Mouse (Mus musculus) CH12.LX (cell line): ENCODE results near the gene Rab3a. TPM values are rescaled to one million over a fixed set of nuclear protein-coding genes. Genes with fewer than 3 reads are reported as not detected.

Source experiments
- DNase-seq: peaks from one replicate; pipeline ENCODE4 v3.0.0-alpha.2; 2013; ENCODE audit errors: extremely low read depth
- H3K27ac ChIP-seq: 2 replicates; pipeline ENCODE4 v1.5.1; 2012; ENCODE audit warnings: low read depth, mild to moderate bottlenecking, control low read depth, moderate library complexity; ENCODE audit not compliant: insufficient read depth
- H3K27me3 ChIP-seq: replicated peaks from 2 replicates; pipeline ENCODE3; 2012; ENCODE audit warnings: inconsistent platforms
- H3K36me3 ChIP-seq, 2 experiments: replicated peaks in 1 of 2; 2 replicates each; pipeline versions ENCODE3 to v1.6.1; 2012; ENCODE audit warnings: inconsistent platforms in 1 of 2, low read length in 1 of 2, mild to moderate bottlenecking in 1 of 2, mixed read lengths in 1 of 2, moderate library complexity in 1 of 2; ENCODE audit not compliant: control insufficient read depth in 1 of 2, insufficient read depth in 1 of 2
- H3K4me1 ChIP-seq, 2 experiments: 2 replicates each; pipeline ENCODE4 v1.6.1; 2012; ENCODE audit warnings: inconsistent platforms in 1 of 2, moderate library complexity in 1 of 2; ENCODE audit not compliant: insufficient read depth in 2 of 2, control insufficient read depth in 1 of 2
- H3K4me2 ChIP-seq: 2 replicates; pipeline ENCODE4 v1.6.1; 2012; ENCODE audit warnings: low read depth, mild to moderate bottlenecking, control low read depth; ENCODE audit not compliant: poor library complexity, insufficient read depth, severe bottlenecking
- H3K4me3 ChIP-seq, 3 experiments: fragments of 150-350 bp in 1 of 3; sonication (generic) in 1 of 3; replicated peaks in 1 of 3; 2 replicates each; pipeline versions ENCODE3 to v1.5.1; 2011 to 2012; ENCODE audit warnings: low read depth in 2 of 3, low read length in 2 of 3, mild to moderate bottlenecking in 2 of 3, moderate library complexity in 2 of 3, control low read depth in 1 of 3, improper control_type of control experiment in 1 of 3, inconsistent platforms in 1 of 3, mixed read lengths in 1 of 3; ENCODE audit not compliant: poor library complexity in 1 of 3
- H3K79me2 ChIP-seq: replicated peaks from 2 replicates; pipeline ENCODE4 v1.6.1; 2012; ENCODE audit warnings: mild to moderate bottlenecking, moderate library complexity; ENCODE audit not compliant: control insufficient read depth, poor library complexity, insufficient read depth, severe bottlenecking; ENCODE audit errors: extremely low read depth
- H3K9ac ChIP-seq: 2 replicates; pipeline ENCODE4 v1.6.1; 2012; ENCODE audit warnings: low read depth, mild to moderate bottlenecking, control low read depth, moderate library complexity; ENCODE audit not compliant: insufficient read depth
- H3K9me3 ChIP-seq: replicated peaks from 2 replicates; pipeline ENCODE3; 2012; ENCODE audit warnings: low read length, inconsistent platforms, mixed read lengths
- BHLHE40 ChIP-seq: IDR thresholded peaks from 2 replicates; pipeline ENCODE4 v1.6.1; 2011; ENCODE audit warnings: mild to moderate bottlenecking, low read depth, low read length, improper control_type of control experiment
- CHD1 ChIP-seq: IDR thresholded peaks from 2 replicates; pipeline ENCODE4 v1.6.1; 2012; ENCODE audit warnings: low read depth, low read length, improper control_type of control experiment, inconsistent platforms
- CHD2 ChIP-seq: IDR thresholded peaks from 2 replicates; pipeline ENCODE4 v1.6.1; 2011; ENCODE audit warnings: low read length, improper control_type of control experiment
- CTCF ChIP-seq, 2 experiments: IDR thresholded peaks in 1 of 2; conservative IDR thresholded peaks in 1 of 2; 2 replicates each; pipeline ENCODE4 v1.5.1; 2011 to 2012; ENCODE audit warnings: low read depth in 2 of 2, low read length in 2 of 2, improper control_type of control experiment in 1 of 2, inconsistent platforms in 1 of 2, mild to moderate bottlenecking in 1 of 2, moderate library complexity in 1 of 2
- E2F4 ChIP-seq: IDR thresholded peaks from 2 replicates; pipeline ENCODE4 v1.6.1; 2011; ENCODE audit warnings: low read depth, low read length, improper control_type of control experiment; ENCODE audit not compliant: insufficient replicate concordance
- ELF1 ChIP-seq: IDR thresholded peaks from 2 replicates; pipeline ENCODE4 v1.6.1; 2014; ENCODE audit warnings: low read depth, mild to moderate bottlenecking, inconsistent platforms, low read length, improper control_type of control experiment
- EP300 ChIP-seq: IDR thresholded peaks from 2 replicates; pipeline ENCODE4 v1.6.1; 2011; ENCODE audit warnings: low read length, improper control_type of control experiment
- ETS1 ChIP-seq: conservative IDR thresholded peaks from 2 replicates; pipeline ENCODE4 v1.6.1; 2012; ENCODE audit warnings: low read depth, mild to moderate bottlenecking, inconsistent platforms, low read length, improper control_type of control experiment, moderate library complexity
- GABPA ChIP-seq: IDR thresholded peaks from 2 replicates; pipeline ENCODE4 v1.6.1; 2012; ENCODE audit warnings: low read depth, low read length, improper control_type of control experiment, inconsistent platforms; ENCODE audit not compliant: insufficient replicate concordance
- HCFC1 ChIP-seq: IDR thresholded peaks from 2 replicates; pipeline ENCODE4 v1.6.1; 2012; ENCODE audit warnings: low read depth, mild to moderate bottlenecking, inconsistent platforms, low read length, improper control_type of control experiment
- IRF4 ChIP-seq: IDR thresholded peaks from 2 replicates; pipeline ENCODE4 v1.6.1; 2014; ENCODE audit warnings: low read depth, mild to moderate bottlenecking, inconsistent platforms, low read length, improper control_type of control experiment
- JUN ChIP-seq: IDR thresholded peaks from 2 replicates; pipeline ENCODE4 v1.6.1; 2011; ENCODE audit warnings: low read depth, mild to moderate bottlenecking, low read length, improper control_type of control experiment, moderate library complexity; ENCODE audit not compliant: insufficient read depth
- JUND ChIP-seq: conservative IDR thresholded peaks from 2 replicates; pipeline ENCODE4 v1.6.1; 2011; ENCODE audit warnings: low read depth, low read length, improper control_type of control experiment
- KAT2A ChIP-seq: IDR thresholded peaks from 2 replicates; pipeline ENCODE4 v1.6.1; 2012; ENCODE audit warnings: low read length, improper control_type of control experiment, inconsistent platforms; ENCODE audit not compliant: insufficient replicate concordance
- MAFK ChIP-seq: IDR thresholded peaks from 2 replicates; pipeline ENCODE4 v1.6.1; 2011; ENCODE audit warnings: low read length, improper control_type of control experiment; ENCODE audit not compliant: insufficient replicate concordance
- MAX ChIP-seq: IDR thresholded peaks from 2 replicates; pipeline ENCODE4 v1.6.1; 2011; ENCODE audit warnings: low read length, improper control_type of control experiment
- MAZ ChIP-seq: IDR thresholded peaks from 2 replicates; pipeline ENCODE4 v1.6.1; 2012; ENCODE audit warnings: low read depth, mild to moderate bottlenecking, inconsistent platforms, low read length, improper control_type of control experiment, moderate library complexity
- MEF2A ChIP-seq: IDR thresholded peaks from 2 replicates; pipeline ENCODE4 v1.6.1; 2014; ENCODE audit warnings: low read depth, mild to moderate bottlenecking, inconsistent platforms, low read length, improper control_type of control experiment, borderline replicate concordance
- MXI1 ChIP-seq: IDR thresholded peaks from 2 replicates; pipeline ENCODE4 v1.6.1; 2011; ENCODE audit warnings: mild to moderate bottlenecking, low read depth, low read length, improper control_type of control experiment
- MYC ChIP-seq: IDR thresholded peaks from 2 replicates; pipeline ENCODE4 v1.6.1; 2011; ENCODE audit warnings: low read depth, mild to moderate bottlenecking, improper control_type of control experiment, low read length
- NELFE ChIP-seq: IDR thresholded peaks from 2 replicates; pipeline ENCODE4 v1.6.1; 2011; ENCODE audit warnings: low read depth, low read length, improper control_type of control experiment
- NRF1 ChIP-seq: IDR thresholded peaks from 2 replicates; pipeline ENCODE4 v1.6.1; 2014; ENCODE audit warnings: low read depth, mild to moderate bottlenecking, inconsistent platforms, low read length, improper control_type of control experiment, moderate library complexity
- PAX5 ChIP-seq: IDR thresholded peaks from 2 replicates; pipeline ENCODE4 v1.6.1; 2012; ENCODE audit warnings: low read length, inconsistent platforms, mixed read lengths
- POLR2A ChIP-seq: IDR thresholded peaks from 2 replicates; pipeline ENCODE4 v1.6.1; 2011; ENCODE audit warnings: low read depth, mild to moderate bottlenecking, improper control_type of control experiment, low read length
- POLR2AphosphoS2 ChIP-seq: IDR thresholded peaks from 2 replicates; pipeline ENCODE4 v1.6.1; 2011; ENCODE audit warnings: low read depth, low read length, improper control_type of control experiment
- RAD21 ChIP-seq: IDR thresholded peaks from 2 replicates; pipeline ENCODE4 v1.6.1; 2011; ENCODE audit warnings: low read depth, mild to moderate bottlenecking, low read length, improper control_type of control experiment, moderate library complexity
- RCOR1 ChIP-seq: conservative IDR thresholded peaks from 2 replicates; pipeline ENCODE4 v1.6.1; 2012; ENCODE audit warnings: low read depth, mild to moderate bottlenecking, inconsistent platforms, low read length, improper control_type of control experiment
- SIN3A ChIP-seq: IDR thresholded peaks from 2 replicates; pipeline ENCODE4 v1.6.1; 2012; ENCODE audit warnings: low read length, improper control_type of control experiment, inconsistent platforms
- SMC3 ChIP-seq: IDR thresholded peaks from 2 replicates; pipeline ENCODE4 v1.6.1; 2011; ENCODE audit warnings: low read depth, low read length, improper control_type of control experiment
- TBP ChIP-seq: conservative IDR thresholded peaks from 2 replicates; pipeline ENCODE4 v1.6.1; 2011; ENCODE audit warnings: low read depth, low read length, improper control_type of control experiment
- TCF12 ChIP-seq: IDR thresholded peaks from 2 replicates; pipeline ENCODE4 v1.6.1; 2014; ENCODE audit warnings: low read depth, mild to moderate bottlenecking, inconsistent platforms, low read length, improper control_type of control experiment
- UBTF ChIP-seq: IDR thresholded peaks from 2 replicates; pipeline ENCODE4 v1.6.1; 2012; ENCODE audit warnings: low read depth, mild to moderate bottlenecking, inconsistent platforms, low read length, improper control_type of control experiment, moderate library complexity
- USF1 ChIP-seq: IDR thresholded peaks from 2 replicates; pipeline ENCODE4 v1.6.1; 2014; ENCODE audit warnings: low read depth, mild to moderate bottlenecking, inconsistent platforms, low read length, improper control_type of control experiment
- USF2 ChIP-seq: conservative IDR thresholded peaks from 2 replicates; pipeline ENCODE4 v1.6.1; 2011; ENCODE audit warnings: low read depth, low read length, improper control_type of control experiment
- ZC3H11A ChIP-seq: IDR thresholded peaks from 2 replicates; pipeline ENCODE4 v1.6.1; 2012; ENCODE audit warnings: low read depth, mild to moderate bottlenecking, inconsistent platforms, low read length, improper control_type of control experiment
- ZKSCAN1 ChIP-seq: IDR thresholded peaks from 2 replicates; pipeline ENCODE4 v1.6.1; 2012; ENCODE audit warnings: low read depth, inconsistent platforms, low read length, improper control_type of control experiment, borderline replicate concordance
- ZMIZ1 ChIP-seq: IDR thresholded peaks from 2 replicates; pipeline ENCODE4 v1.6.1; 2012; ENCODE audit warnings: low read depth, mild to moderate bottlenecking, inconsistent platforms, low read length, improper control_type of control experiment
- ZNF384 ChIP-seq: IDR thresholded peaks from 2 replicates; pipeline ENCODE4 v1.6.1; 2012; ENCODE audit warnings: low read depth, low read length, improper control_type of control experiment, inconsistent platforms
- dilution Hi-C: fragments of 300-500 bp; cut with MboI; formaldehyde crosslinking; loops from 2 replicates; pipeline ENCODE4 v1.14.3; 2020; ENCODE audit warnings: low sequenced_read_pairs; ENCODE audit not compliant: extremely low pct_unique_long_range_greater_than_20kb, extremely low pct_ligation_motif_present
- in situ Hi-C: fragments of 300-500 bp; cut with MboI; formaldehyde crosslinking; loops from 3 replicates; pipeline ENCODE4 v1.14.3; 2019; ENCODE audit warnings: low sequenced_read_pairs, low pct_ligation_motif_present, low pct_unique_long_range_greater_than_20kb, mixed read lengths
- polyA plus RNA-seq: library from polyadenylated mRNA; unstranded; fragments of >175 nt; gene quantifications from 2 replicates; pipeline ENCODE4 v1.2.1, GENCODE M21; 2012; ENCODE audit warnings: low read depth; ENCODE audit not compliant: insufficient read length
- total RNA-seq, 2 experiments: library from RNA; depleted of rRNA; stranded (reverse); fragments of 300-350 nt in 1 of 2; fragments of >200 nt in 1 of 2; gene quantifications; 2 replicates each; pipeline ENCODE4 v1.2.3; 2012 to 2014

The Rab3a gene
- total and polyA plus RNA-seq, 3 experiments = 0.87 to 1.9 (median 0.99) TPM

GRCm38 (mm10) chr8:70766571-70767440, 12.3 kb downstream of the Rab3a start:
- dilution Hi-C loops = no loop called here
- TF ChIP-seq ETS1 (peak; percentile 35), BHLHE40 (peak; percentile 93), ELF1 (no peak), ZNF384 (no peak), MAZ (peak; percentile 43; the same call in 1 of the 2 replicates), RCOR1 (no peak), MAFK (no peak), E2F4 (no peak), MXI1 (no peak), JUND (no peak), JUN (no peak), CTCF (conservative IDR thresholded peaks at IDR 0.05 in 1 of 2, IDR thresholded peaks at IDR 0.05 in 1 of 2; ENCODE audit: low read depth in 2 of 2, low read length in 2 of 2) (no peak), NRF1 (no peak), SIN3A (no peak), MEF2A (0 out of 2 replicates have a peak, but pooled peaks have one; percentile 28), RAD21 (no peak), TCF12 (peak; percentile 57; the same call in 1 of the 2 replicates), HCFC1 (no peak), ZMIZ1 (peak; percentile 89), SMC3 (no peak), KAT2A (no peak), ZKSCAN1 (no peak), NELFE (peak; percentile 90), UBTF (no peak), PAX5 (no peak), GABPA (no peak), USF2 (no peak; the same call in 1 of the 2 replicates), IRF4 (no peak), POLR2A (peak; percentile 93), CHD2 (no peak), USF1 (peak; percentile 67), MYC (peak; percentile 20; the same call in 1 of the 2 replicates), EP300 (no peak), MAX (0 out of 2 replicates have a peak, but pooled peaks have one; percentile 52), POLR2AphosphoS2 (peak; percentile 86), CHD1 (no peak), ZC3H11A (no peak), TBP (peak; percentile 92)

More at GRCm38 (mm10) chr8:70766571-70767440, 12.3 kb downstream of the Rab3a start:
- Histone ChIP-seq H3K27ac (peak overlapping the region; percentile 75), H3K9ac (peak overlapping the region; percentile 41), H3K79me2 (no peaks in the 10 kb centered on the region), H3K27me3 (no peaks in the 10 kb centered on the region), H3K9me3 (no peaks in the 10 kb centered on the region), H3K36me3 (peaks cover 39 to 69% of the 10 kb centered on the region in 2 experiments), H3K4me2 (peak overlapping the region; percentile 69), H3K4me1 (peaks cover 31 to 75% of the 10 kb centered on the region in 2 experiments), H3K4me3 (peak overlapping the region; percentile 62 to 69 (median 65))
- peak; percentile 88 for DNase-seq
- in situ Hi-C loops = loop anchor here (5.0 kb wide), 1 partner anchor 35 kb away; no protein-coding TSS in a partner anchor
